In the genomic region with DNA sequence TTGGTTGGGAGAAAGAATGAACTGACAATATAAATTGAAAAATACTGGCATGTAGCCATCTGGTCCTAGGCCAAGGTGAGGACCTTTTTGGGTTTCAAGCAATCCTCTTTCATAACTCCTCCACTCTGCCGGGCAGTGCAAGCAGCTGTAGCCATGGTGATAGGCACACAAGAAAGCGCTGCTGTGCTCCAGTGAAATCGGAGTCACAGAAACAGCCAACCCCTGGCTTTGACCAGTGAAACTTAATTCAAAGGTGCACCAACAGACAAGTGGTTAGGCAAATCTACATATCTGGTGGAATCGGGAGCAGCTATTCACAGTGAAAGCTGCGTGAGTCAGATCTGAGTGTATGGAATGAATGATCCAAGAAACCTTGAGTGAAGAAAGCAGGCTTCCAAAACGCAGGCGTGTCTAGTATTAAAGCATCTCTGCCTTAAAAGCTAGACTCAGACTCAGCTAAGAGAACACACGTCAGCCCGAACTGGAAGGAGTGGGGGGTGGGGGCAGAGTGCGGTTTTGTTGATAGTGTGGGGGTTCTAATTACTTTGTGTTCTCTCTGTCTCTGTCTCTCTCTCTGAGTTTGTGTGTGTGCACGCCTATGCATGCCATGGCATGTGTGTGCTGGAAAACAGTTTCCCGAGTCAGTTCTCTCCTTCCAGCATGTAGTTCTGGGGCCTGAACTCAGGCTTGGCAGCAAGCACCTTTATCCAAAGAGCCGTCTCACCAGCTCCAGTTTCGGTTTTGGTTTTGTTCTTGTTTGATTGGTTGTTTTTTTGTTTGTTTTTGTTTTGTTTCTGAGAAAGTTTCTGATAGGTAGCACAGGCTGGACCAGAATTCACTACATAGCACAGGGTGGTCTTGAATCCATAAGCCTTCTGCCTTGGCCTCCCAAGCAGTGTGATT, we compare ENCODE assay signal across 8 mouse cellular contexts. TPM values are rescaled to one million over a fixed set of nuclear protein-coding genes. Genes with fewer than 3 reads are reported as not detected.
DNase-seq lines count a peak whose midpoint lies in the region; ATAC-seq and TF ChIP-seq lines count a peak whose summit lies in the region.

No protein-coding gene starts in this region.

- H3K27me3 ChIP-seq in CH12.LX (replicated peaks): no peaks in the 10 kb centered on the region
- no peaks in the 10 kb centered on the region for H3K27me3 ChIP-seq in embryonic facial prominence, embryonic 15.5 days
- H3K27me3 ChIP-seq in midbrain, embryonic 15.5 days (replicated peaks): no peaks in the 10 kb centered on the region

- H3K27ac ChIP-seq in CH12.LX (ENCODE audit: insufficient read depth, low read depth): no peak overlapping the region
- H3K27ac ChIP-seq in embryonic facial prominence, embryonic 15.5 days (replicated peaks): peak overlapping the region; percentile 55; the same call in 1 of the 2 replicates
- no peak overlapping the region for H3K27ac ChIP-seq in midbrain, embryonic 15.5 days

- intact Hi-C loops in gastrocnemius, postnatal 14 days (cut with DNase I; ENCODE audit: low total_unique reads): no loop called here

- no peak for TF ChIP-seq EP300 in CH12.LX (IDR thresholded peaks at IDR 0.05; ENCODE audit: low read length)

- dilution Hi-C loops in CH12.LX (cut with MboI; ENCODE audit: extremely low pct_ligation_motif_present, extremely low pct_unique_long_range_greater_than_20kb, low sequenced_read_pairs): no loop called here

- H3K36me3 ChIP-seq in CH12.LX (replicated peaks in 1 of 2; ENCODE audit: control insufficient read depth in 1 of 2, insufficient read depth in 1 of 2, low read length in 1 of 2): no peaks in the 10 kb centered on the region
- H3K36me3 ChIP-seq in embryonic facial prominence, embryonic 15.5 days: peaks cover 55% of the 10 kb centered on the region
- no peaks in the 10 kb centered on the region for H3K36me3 ChIP-seq in midbrain, embryonic 15.5 days (replicated peaks)

- no peak for TF ChIP-seq RAD21 in CH12.LX (IDR thresholded peaks at IDR 0.05; ENCODE audit: low read depth, low read length)

- H3K9ac ChIP-seq in CH12.LX (ENCODE audit: insufficient read depth, low read depth): no peak overlapping the region
- H3K9ac ChIP-seq in embryonic facial prominence, embryonic 15.5 days: no peak overlapping the region
- no peak overlapping the region for H3K9ac ChIP-seq in midbrain, embryonic 15.5 days

- ATAC-seq in embryonic facial prominence, embryonic 15.5 days (ENCODE audit: insufficient number of reproducible peaks, low FRiP score, low TSS enrichment, low read depth): 0 out of 2 replicates have a peak, but pooled peaks have one; percentile 66
- peak; percentile 81; the same call in 1 of the 2 replicates for ATAC-seq in midbrain, embryonic 15.5 days (replicated peaks)
- no peak for ATAC-seq in megakaryocyte, adult 5-6 weeks (ENCODE audit: poor library complexity, severe bottlenecking)

- TF ChIP-seq POLR2A in CH12.LX (IDR thresholded peaks at IDR 0.05; ENCODE audit: low read depth, low read length): no peak

- H3K4me1 ChIP-seq in CH12.LX (ENCODE audit: control insufficient read depth in 1 of 2, insufficient read depth in 2 of 2): peaks cover 0 to 8% of the 10 kb centered on the region in 2 experiments; a peak in 1 of 4 replicates
- H3K4me1 ChIP-seq in embryonic facial prominence, embryonic 15.5 days: peaks cover 13% of the 10 kb centered on the region
- H3K4me1 ChIP-seq in midbrain, embryonic 15.5 days: 0 out of 2 replicates have a peak, but pooled peaks cover 5% of the 10 kb centered on the region

- H3K79me2 ChIP-seq in CH12.LX (replicated peaks; ENCODE audit: control insufficient read depth, extremely low read depth, insufficient read depth, poor library complexity, severe bottlenecking): no peaks in the 10 kb centered on the region

- peak; percentile 28 for DNase-seq in gastrocnemius, postnatal 14 days
- DNase-seq in gastrocnemius, postnatal 10 days: no peak
- no peak for DNase-seq in CH12.LX (ENCODE audit: extremely low read depth)
- DNase-seq in kidney, postnatal 36 days: peak; percentile 24 to 26
- DNase-seq in cerebellum, postnatal 36 days: no peak

- in situ Hi-C loops in CH12.LX (cut with MboI; ENCODE audit: low pct_ligation_motif_present, low pct_unique_long_range_greater_than_20kb, low sequenced_read_pairs): no loop called here

- no peak overlapping the region for H3K4me3 ChIP-seq in CH12.LX (replicated peaks in 1 of 3; ENCODE audit: low read depth in 2 of 3, low read length in 2 of 3, poor library complexity in 1 of 3)
- no peak overlapping the region for H3K4me3 ChIP-seq in embryonic facial prominence, embryonic 15.5 days (replicated peaks)
- no peak overlapping the region for H3K4me3 ChIP-seq in midbrain, embryonic 15.5 days

- no peak for TF ChIP-seq CTCF in CH12.LX (conservative IDR thresholded peaks at IDR 0.05 in 1 of 2, IDR thresholded peaks at IDR 0.05 in 1 of 2; ENCODE audit: low read depth in 2 of 2, low read length in 2 of 2)

- 54% methylated on average over 14 of the region's 14 CpGs for WGBS in embryonic facial prominence, embryonic 15.5 days
- WGBS in midbrain, embryonic 15.5 days: 62% methylated on average over 14 of the region's 14 CpGs

- H3K9me3 ChIP-seq in CH12.LX (replicated peaks; ENCODE audit: low read length): no peaks in the 10 kb centered on the region
- H3K9me3 ChIP-seq in embryonic facial prominence, embryonic 15.5 days (replicated peaks): no peaks in the 10 kb centered on the region
- H3K9me3 ChIP-seq in midbrain, embryonic 15.5 days: no peaks in the 10 kb centered on the region

- H3K4me2 ChIP-seq in CH12.LX (ENCODE audit: insufficient read depth, low read depth, poor library complexity, severe bottlenecking): peak overlapping the region; percentile 39; the same call in 1 of the 2 replicates
- no peak overlapping the region for H3K4me2 ChIP-seq in embryonic facial prominence, embryonic 15.5 days (replicated peaks)
- no peak overlapping the region for H3K4me2 ChIP-seq in midbrain, embryonic 15.5 days

TF ChIP-seq in CH12.LX, 34 proteins besides CTCF, POLR2A, EP300 and RAD21:
- TF ChIP-seq HCFC1 (IDR thresholded peaks at IDR 0.05; ENCODE audit: low read depth, low read length) (no peak), JUND (conservative IDR thresholded peaks at IDR 0.05; ENCODE audit: low read depth, low read length) (no peak), CHD2 (IDR thresholded peaks at IDR 0.05; ENCODE audit: low read length) (no peak), RCOR1 (conservative IDR thresholded peaks at IDR 0.05; ENCODE audit: low read depth, low read length) (no peak), MYC (IDR thresholded peaks at IDR 0.05; ENCODE audit: low read depth, low read length) (no peak), SMC3 (IDR thresholded peaks at IDR 0.05; ENCODE audit: low read depth, low read length) (no peak), GABPA (IDR thresholded peaks at IDR 0.05; ENCODE audit: insufficient replicate concordance, low read depth, low read length) (no peak), ZKSCAN1 (IDR thresholded peaks at IDR 0.05; ENCODE audit: borderline replicate concordance, low read depth, low read length) (no peak), ETS1 (conservative IDR thresholded peaks at IDR 0.05; ENCODE audit: low read depth, low read length) (no peak), NELFE (IDR thresholded peaks at IDR 0.05; ENCODE audit: low read depth, low read length) (no peak), ZC3H11A (IDR thresholded peaks at IDR 0.05; ENCODE audit: low read depth, low read length) (no peak), PAX5 (IDR thresholded peaks at IDR 0.05; ENCODE audit: low read length) (no peak), UBTF (IDR thresholded peaks at IDR 0.05; ENCODE audit: low read depth, low read length) (no peak), IRF4 (IDR thresholded peaks at IDR 0.05; ENCODE audit: low read depth, low read length) (no peak), E2F4 (IDR thresholded peaks at IDR 0.05; ENCODE audit: insufficient replicate concordance, low read depth, low read length) (no peak), TCF12 (IDR thresholded peaks at IDR 0.05; ENCODE audit: low read depth, low read length) (no peak), BHLHE40 (IDR thresholded peaks at IDR 0.05; ENCODE audit: low read depth, low read length) (no peak), MAX (IDR thresholded peaks at IDR 0.05; ENCODE audit: low read length) (no peak), SIN3A (IDR thresholded peaks at IDR 0.05; ENCODE audit: low read length) (no peak), USF2 (conservative IDR thresholded peaks at IDR 0.05; ENCODE audit: low read depth, low read length) (no peak)

RNA-seq across cellular contexts. Expression of a gene that starts 44.8 kb away (rescaled TPM):
- total RNA-seq in gastrocnemius, postnatal 14 days (2021): 10 to 100 TPM in 1 of 2 experiments, 1 to 10 TPM in 1; 8.8 to 10.6 TPM
- 10 to 100 TPM; 11.8 to 12.4 TPM for total RNA-seq in gastrocnemius, postnatal 10 days (2021)
- total RNA-seq in CH12.LX (2012; rRNA removed): 0.04 TPM in 1 of 2 replicates, not detected in the other
- total RNA-seq in CH12.LX (2014; rRNA removed): not detected in 2 replicates
- polyA plus RNA-seq in CH12.LX (2012; ENCODE audit: insufficient read length, low read depth): not detected in 2 replicates
- 19.2 and 23.1 TPM in 2 replicates for polyA plus RNA-seq in embryonic facial prominence, embryonic 15.5 days (2015; fragmentation: Nextera tagmentation; extraction: Ambion mirVana)
- polyA plus RNA-seq in midbrain, embryonic 15.5 days (2015; fragmentation: Nextera tagmentation; extraction: Ambion mirVana): 7.5 and 9.9 TPM in 2 replicates
- 1.1 TPM in 2 replicates for total RNA-seq in megakaryocyte, adult 5-6 weeks (2015)
- total RNA-seq in megakaryocyte, adult 5-6 weeks (2017): 0.04 and 0.77 TPM in 2 replicates

Comparison
In these comparisons a context has a peak if more than half of its experiments do, and no peak if none do; other contexts are left out.
1. DNase-seq: peak in gastrocnemius, postnatal 14 days (single experiment) and kidney, postnatal 36 days (2 of 2); none in gastrocnemius, postnatal 10 days (single experiment), CH12.LX (single experiment) and cerebellum, postnatal 36 days (0 of 2).
2. RNA of a gene that starts 44.8 kb away (total RNA-seq): 11.8 to 12.4 TPM in gastrocnemius, postnatal 10 days and 8.8 to 10.6 TPM in gastrocnemius, postnatal 14 days; 0.04 to 1.1 TPM in megakaryocyte, adult 5-6 weeks and 0.04 TPM in CH12.LX; every median in the first group is over 4 times any median in the second.